ENCODE assay signal across 36 mouse cellular contexts in genomic region chr7:135498565-135499186, GRCm38 (mm10). TPM values are rescaled to one million over a fixed set of nuclear protein-coding genes. Genes with fewer than 3 reads are reported as not detected.
"Had no signal": no experiment of that assay in that cellular context is flagged by ENCODE, and none has a peak within 500 bp of the region (broad histone marks: within the 10 kb centered on the region; RNA-seq: fewer than 3 reads in every experiment).

No protein-coding gene starts in this region.

- H3K4me1 ChIP-seq: heart, embryonic 10.5 days; heart, embryonic 12.5 days; hindbrain, embryonic 10.5 days; hindbrain, embryonic 13.5 days; hindbrain, embryonic 15.5 days; kidney, embryonic 15.5 days; limb, embryonic 13.5 days; limb, embryonic 15.5 days had no signal

- H3K27me3 ChIP-seq: heart, embryonic 12.5 days; hindbrain, embryonic 13.5 days; hindbrain, embryonic 15.5 days; kidney, embryonic 15.5 days; limb, embryonic 13.5 days; limb, embryonic 15.5 days had no signal

- H3K9ac ChIP-seq: heart, embryonic 12.5 days; hindbrain, embryonic 13.5 days; hindbrain, embryonic 15.5 days; kidney, embryonic 15.5 days; limb, embryonic 13.5 days; limb, embryonic 15.5 days had no signal

- H3K36me3 ChIP-seq: heart, embryonic 10.5 days; heart, embryonic 12.5 days; hindbrain, embryonic 10.5 days; hindbrain, embryonic 13.5 days; hindbrain, embryonic 15.5 days; kidney, embryonic 15.5 days; limb, embryonic 13.5 days; limb, embryonic 15.5 days had no signal

- ATAC-seq: hindbrain, postnatal 0 days had no signal

- H3K9me3 ChIP-seq: heart, embryonic 10.5 days; heart, embryonic 12.5 days; hindbrain, embryonic 10.5 days; hindbrain, embryonic 13.5 days; hindbrain, embryonic 15.5 days; kidney, embryonic 15.5 days; limb, embryonic 13.5 days; limb, embryonic 15.5 days had no signal

- H3K27ac ChIP-seq: heart, embryonic 10.5 days; hindbrain, embryonic 10.5 days; hindbrain, embryonic 13.5 days; hindbrain, embryonic 15.5 days; hindbrain, postnatal 0 days; kidney, embryonic 15.5 days; kidney, postnatal 0 days; limb, embryonic 13.5 days; limb, embryonic 15.5 days had no signal

- H3K4me2 ChIP-seq: heart, embryonic 12.5 days; hindbrain, embryonic 13.5 days; hindbrain, embryonic 15.5 days; kidney, embryonic 15.5 days; limb, embryonic 13.5 days; limb, embryonic 15.5 days had no signal

- H3K4me3 ChIP-seq: heart, embryonic 10.5 days; heart, embryonic 12.5 days; hindbrain, embryonic 10.5 days; hindbrain, embryonic 13.5 days; hindbrain, embryonic 15.5 days; kidney, embryonic 15.5 days; limb, embryonic 13.5 days; limb, embryonic 15.5 days had no signal

- DNase-seq: gastrocnemius, postnatal 14 days; gastrocnemius, postnatal 36 days; heart, adult 18-20 months; heart, postnatal 10 days; heart, postnatal 4 days; kidney, adult 11 months; kidney, adult 2 months; kidney, adult 9 months; kidney, postnatal 14 days; kidney, postnatal 36 days; layer of hippocampus, adult 9-11 months; layer of hippocampus, postnatal 36 days; left cerebral cortex, postnatal 4 days had no signal

RNA-seq across cellular contexts. Expression of gene Clrn3, which starts 29.8 kb away (rescaled TPM):
- total RNA-seq: gastrocnemius, adult 18-20 months; gastrocnemius, adult 8-10 months; gastrocnemius, postnatal 14 days; gastrocnemius, postnatal 36 days; heart, adult 18-20 months; heart, postnatal 10 days; heart, postnatal 25 days; heart, postnatal 4 days; hindbrain, postnatal 0 days; layer of hippocampus, adult 18-20 months; layer of hippocampus, adult 8-10 months; layer of hippocampus, postnatal 14 days; layer of hippocampus, postnatal 36 days; left cerebral cortex, adult 18-20 months; left cerebral cortex, adult 8-10 months; left cerebral cortex, postnatal 10 days; left cerebral cortex, postnatal 25 days; left cerebral cortex, postnatal 4 days; liver, adult 2 months had no signal
- polyA plus RNA-seq: heart, embryonic 10.5 days; heart, embryonic 12.5 days; heart, embryonic 14.5 days; hindbrain, embryonic 10.5 days; hindbrain, embryonic 15.5 days; hindbrain, postnatal 0 days; limb, embryonic 11.5 days; limb, embryonic 13.5 days; limb, embryonic 15.5 days had no signal
